Mouse (Mus musculus): ENCODE data around the gene Tnfaip8l2.

DNA sequence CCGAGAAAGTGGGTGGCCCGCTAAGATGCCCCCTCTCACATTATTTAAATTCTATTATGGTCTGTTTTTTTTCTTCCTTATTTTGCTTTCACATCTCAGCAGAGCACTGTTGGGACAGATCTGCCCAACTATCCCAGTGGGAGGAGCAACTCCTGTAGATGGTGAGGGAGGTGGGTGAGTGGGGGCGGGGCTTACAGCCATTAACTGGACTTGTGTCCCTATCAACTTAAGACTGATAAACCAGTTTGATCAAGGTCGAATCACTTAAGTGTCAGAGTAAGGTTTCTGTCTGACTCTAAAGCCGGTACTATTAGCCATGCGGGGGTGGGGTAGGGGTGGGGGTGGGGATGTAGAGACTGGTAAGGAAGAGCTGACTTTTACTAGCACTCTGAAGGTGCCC is 7.1 kb downstream of the Tnfaip8l2 start:
- TF ChIP-seq CTCF (IDR thresholded peaks at IDR 0.05; ENCODE audit: low read depth) (no peak), EP300 (IDR thresholded peaks at IDR 0.05; ENCODE audit: low read depth) (no peak)

Measured in liver, embryonic 14.5 days (tissue).